Mouse (Mus musculus): ENCODE measurements around the gene Sh2d3c. TPM values are rescaled to one million over a fixed set of nuclear protein-coding genes. Genes with fewer than 3 reads are reported as not detected.

Sh2d3c gene
- polyA plus RNA-seq, 1 experiment: not detected

GRCm38 (mm10) chr2:32727435-32727834 is 6.6 kb downstream of the Sh2d3c start:
- Histone ChIP-seq H3K4me3 (ENCODE audit: insufficient read depth, low read depth, low read length) (peak overlapping the region; percentile 27), H3K4me1 (ENCODE audit: control insufficient read depth, insufficient read depth, low read length) (peaks cover 3% of the 10 kb centered on the region; the same call in 1 of the 2 replicates), H3K27ac (ENCODE audit: insufficient read depth, low read depth, low read length) (no peak overlapping the region)
- TF ChIP-seq POLR2A (IDR thresholded peaks at IDR 0.05; ENCODE audit: insufficient read depth, low read depth, low read length) (no peak), CTCF (IDR thresholded peaks at IDR 0.05; ENCODE audit: insufficient read depth, low read depth, low read length) (no peak)
- WGBS: 4% methylated on average over 16 of the region's 16 CpGs

GRCm38 (mm10) chr2:32728463-32728862 is 7.6 kb downstream of the Sh2d3c start:
- H3K4me3 ChIP-seq (ENCODE audit: insufficient read depth, low read depth, low read length): 0 out of 2 replicates have a peak overlapping the region, but pooled peaks have one; percentile 9
- H3K27ac ChIP-seq (ENCODE audit: insufficient read depth, low read depth, low read length): no peak overlapping the region
- peaks cover 3% of the 10 kb centered on the region; the same call in 1 of the 2 replicates for H3K4me1 ChIP-seq (ENCODE audit: control insufficient read depth, insufficient read depth, low read length)
- TF ChIP-seq POLR2A (IDR thresholded peaks at IDR 0.05; ENCODE audit: insufficient read depth, low read depth, low read length) (no peak), CTCF (IDR thresholded peaks at IDR 0.05; ENCODE audit: insufficient read depth, low read depth, low read length) (no peak)
- 67% methylated on average over 7 of the region's 7 CpGs for WGBS

- TF ChIP-seq POLR2A (IDR thresholded peaks at IDR 0.05; ENCODE audit: insufficient read depth, low read depth, low read length): no peak
- TF ChIP-seq CTCF (IDR thresholded peaks at IDR 0.05; ENCODE audit: insufficient read depth, low read depth, low read length): no peak
- Histone ChIP-seq H3K4me3 (ENCODE audit: insufficient read depth, low read depth, low read length) (no peak overlapping the region), H3K4me1 (ENCODE audit: control insufficient read depth, insufficient read depth, low read length) (peaks cover 3% of the 10 kb centered on the region; the same call in 1 of the 2 replicates), H3K27ac (ENCODE audit: insufficient read depth, low read depth, low read length) (no peak overlapping the region)
- WGBS: 93% methylated on average over 4 of the region's 4 CpGs
Observed at GRCm38 (mm10) chr2:32729547-32729946, 8.7 kb downstream of the Sh2d3c start.

- Histone ChIP-seq H3K4me1 (ENCODE audit: control insufficient read depth, insufficient read depth, low read length) (peaks cover 3% of the 10 kb centered on the region; the same call in 1 of the 2 replicates), H3K27ac (ENCODE audit: insufficient read depth, low read depth, low read length) (no peak overlapping the region), H3K4me3 (ENCODE audit: insufficient read depth, low read depth, low read length) (no peak overlapping the region)
- TF ChIP-seq POLR2A (IDR thresholded peaks at IDR 0.05; ENCODE audit: insufficient read depth, low read depth, low read length): no peak
- WGBS: 60% methylated on average over 11 of the region's 11 CpGs
Observed at GRCm38 (mm10) chr2:32730854-32731253, 10.0 kb downstream of the Sh2d3c start.

GRCm38 (mm10) chr2:32731911-32732310 is 11.1 kb downstream of the Sh2d3c start:
- no peak for TF ChIP-seq POLR2A (IDR thresholded peaks at IDR 0.05; ENCODE audit: insufficient read depth, low read depth, low read length)
- TF ChIP-seq CTCF (IDR thresholded peaks at IDR 0.05; ENCODE audit: insufficient read depth, low read depth, low read length): no peak

GRCm38 (mm10) chr2:32732695-32733094 is 11.8 kb downstream of the Sh2d3c start:
- WGBS: 81% methylated on average over 6 of the region's 6 CpGs
- Histone ChIP-seq H3K4me1 (ENCODE audit: control insufficient read depth, insufficient read depth, low read length) (peaks cover 3% of the 10 kb centered on the region; the same call in 1 of the 2 replicates), H3K27ac (ENCODE audit: insufficient read depth, low read depth, low read length) (no peak overlapping the region), H3K4me3 (ENCODE audit: insufficient read depth, low read depth, low read length) (no peak overlapping the region)
- TF ChIP-seq POLR2A (IDR thresholded peaks at IDR 0.05; ENCODE audit: insufficient read depth, low read depth, low read length) (no peak), CTCF (IDR thresholded peaks at IDR 0.05; ENCODE audit: insufficient read depth, low read depth, low read length) (no peak)

More at GRCm38 (mm10) chr2:32731911-32732310, 11.1 kb downstream of the Sh2d3c start:
- Histone ChIP-seq H3K27ac (ENCODE audit: insufficient read depth, low read depth, low read length) (no peak overlapping the region), H3K4me3 (ENCODE audit: insufficient read depth, low read depth, low read length) (no peak overlapping the region), H3K4me1 (ENCODE audit: control insufficient read depth, insufficient read depth, low read length) (peaks cover 6% of the 10 kb centered on the region; the same call in 1 of the 2 replicates)
- 86% methylated on average over 4 of the region's 4 CpGs for WGBS

- Histone ChIP-seq H3K27ac (ENCODE audit: insufficient read depth, low read depth, low read length) (no peak overlapping the region), H3K4me3 (ENCODE audit: insufficient read depth, low read depth, low read length) (no peak overlapping the region), H3K4me1 (ENCODE audit: control insufficient read depth, insufficient read depth, low read length) (peaks cover 3% of the 10 kb centered on the region; the same call in 1 of the 2 replicates)
- WGBS: 74% methylated on average over 4 of the region's 4 CpGs
- TF ChIP-seq POLR2A (IDR thresholded peaks at IDR 0.05; ENCODE audit: insufficient read depth, low read depth, low read length): no peak
- no peak for TF ChIP-seq CTCF (IDR thresholded peaks at IDR 0.05; ENCODE audit: insufficient read depth, low read depth, low read length)
Observed at GRCm38 (mm10) chr2:32734480-32734879, 13.6 kb downstream of the Sh2d3c start.

GRCm38 (mm10) chr2:32734933-32735332 is 14.1 kb downstream of the Sh2d3c start:
- Histone ChIP-seq H3K4me3 (ENCODE audit: insufficient read depth, low read depth, low read length) (no peak overlapping the region), H3K4me1 (ENCODE audit: control insufficient read depth, insufficient read depth, low read length) (peaks cover 3% of the 10 kb centered on the region; the same call in 1 of the 2 replicates), H3K27ac (ENCODE audit: insufficient read depth, low read depth, low read length) (no peak overlapping the region)
- 61% methylated on average over 4 of the region's 4 CpGs for WGBS
- TF ChIP-seq CTCF (IDR thresholded peaks at IDR 0.05; ENCODE audit: insufficient read depth, low read depth, low read length) (no peak), POLR2A (IDR thresholded peaks at IDR 0.05; ENCODE audit: insufficient read depth, low read depth, low read length) (no peak)

- Histone ChIP-seq H3K27ac (ENCODE audit: insufficient read depth, low read depth, low read length) (no peak overlapping the region), H3K4me1 (ENCODE audit: control insufficient read depth, insufficient read depth, low read length) (peaks cover 9% of the 10 kb centered on the region; the same call in 1 of the 2 replicates), H3K4me3 (ENCODE audit: insufficient read depth, low read depth, low read length) (no peak overlapping the region)
- 71% methylated on average over 3 of the region's 3 CpGs for WGBS
- TF ChIP-seq POLR2A (IDR thresholded peaks at IDR 0.05; ENCODE audit: insufficient read depth, low read depth, low read length): no peak
- no peak for TF ChIP-seq CTCF (IDR thresholded peaks at IDR 0.05; ENCODE audit: insufficient read depth, low read depth, low read length)
Observed at GRCm38 (mm10) chr2:32736306-32736829, 15.5 kb downstream of the Sh2d3c start.

Data from olfactory bulb, adult 2 months (tissue).